Mouse (Mus musculus) bone marrow, adult 2 months (tissue): ENCODE data around the gene Gsk3a. TPM values are rescaled to one million over a fixed set of nuclear protein-coding genes. Genes with fewer than 3 reads are reported as not detected.
A peak's percentile ranks its signal among the peaks of the same experiment; 100 is the strongest.
"Not testable (repeated sequence)": the region's sequence is repeated elsewhere in the genome, so short reads cannot be mapped to it uniquely, and the experiment has no call there.

Experiments
- H3K27ac ChIP-seq: fragments of 200-500 bp; 2 replicates; pipeline ENCODE4 v1.5.1; 2012; ENCODE audit warnings: low read depth, mild to moderate bottlenecking, control low read depth, inconsistent platforms, low read length; ENCODE audit not compliant: control insufficient read depth, poor library complexity, insufficient read depth
- H3K4me1 ChIP-seq: fragments of 200-500 bp; 2 replicates; pipeline ENCODE4 v1.6.1; 2011; ENCODE audit warnings: low read length; ENCODE audit not compliant: control insufficient read depth, insufficient read depth
- H3K4me3 ChIP-seq: fragments of 200-500 bp; replicated peaks from 2 replicates; pipeline ENCODE3; 2011; ENCODE audit warnings: mild to moderate bottlenecking, low read depth, low read length, control low read depth; ENCODE audit not compliant: control insufficient read depth
- CTCF ChIP-seq: fragments of 200-500 bp; IDR thresholded peaks from 2 replicates; pipeline ENCODE4 v1.5.1; 2011; ENCODE audit warnings: low read length, control low read depth; ENCODE audit not compliant: control insufficient read depth, insufficient read depth
- POLR2A ChIP-seq: fragments of 200-500 bp; IDR thresholded peaks from 2 replicates; pipeline ENCODE4 v1.6.1; 2011; ENCODE audit warnings: low read depth, mild to moderate bottlenecking, control low read depth, low read length, borderline replicate concordance; ENCODE audit not compliant: control insufficient read depth
- WGBS: fragments of 180-500 bp; shearing (Covaris S2); methylation state at CpG from one replicate; pipeline ENCODE4 v1.1.7; 2018; 5-methylcytosine and 5-hydroxymethylcytosine counted together
- polyA plus RNA-seq: library from polyadenylated mRNA; stranded (reverse); fragments of >200 nt; gene quantifications from 2 replicates; pipeline ENCODE4 v1.2.4, GENCODE M21; 2011; ENCODE audit warnings: low replicate concordance; ENCODE audit not compliant: missing spikeins, insufficient read depth, insufficient read length

The Gsk3a gene
- polyA plus RNA-seq, 1 experiment: 56.8 TPM

- Histone ChIP-seq H3K4me3 (peak overlapping the region; percentile 27), H3K27ac (peak overlapping the region; percentile 66), H3K4me1 (peaks cover 10% of the 10 kb centered on the region)
- 25% methylated on average over 8 of the region's 8 CpGs for WGBS
- TF ChIP-seq POLR2A: no peak
- peak; percentile 8; the same call in 1 of the 2 replicates for TF ChIP-seq CTCF
Observed at GRCm38 (mm10) chr7:25269545-25270271, 32.1 kb upstream of the Gsk3a start.

- no peak for TF ChIP-seq CTCF
- no peak for TF ChIP-seq POLR2A
- 3% methylated on average over 4 of the region's 4 CpGs for WGBS
- H3K4me1 ChIP-seq: peaks cover 10% of the 10 kb centered on the region
- H3K27ac ChIP-seq: peak overlapping the region; percentile 66
- H3K4me3 ChIP-seq: peak overlapping the region; percentile 82
Observed at GRCm38 (mm10) chr7:25269029-25269428, 31.4 kb upstream of the Gsk3a start.

- peak overlapping the region; percentile 66 for H3K27ac ChIP-seq
- peaks cover 10% of the 10 kb centered on the region for H3K4me1 ChIP-seq
- H3K4me3 ChIP-seq: peak overlapping the region; percentile 82
- WGBS: 1% methylated on average over 7 of the region's 7 CpGs
- TF ChIP-seq POLR2A: no peak
- TF ChIP-seq CTCF: no peak
Observed at GRCm38 (mm10) chr7:25268588-25268987, 30.9 kb upstream of the Gsk3a start.

- under 1% methylated on average over 33 of the region's 33 CpGs for WGBS
- Histone ChIP-seq H3K4me1 (peaks cover 10% of the 10 kb centered on the region), H3K4me3 (peak overlapping the region; percentile 82), H3K27ac (peak overlapping the region; percentile 94)
- 0 out of 2 replicates have a peak, but pooled peaks have one; percentile 7 for TF ChIP-seq CTCF
- peak; percentile 26; the same call in 1 of the 2 replicates for TF ChIP-seq POLR2A
Observed at GRCm38 (mm10) chr7:25267751-25268463, 30.3 kb upstream of the Gsk3a start.

- Histone ChIP-seq H3K4me3 (peak within 1 kb of the TSS; percentile 82), H3K4me1 (peaks cover 10% of the 10 kb centered on the region), H3K27ac (peak within 1 kb of the TSS; percentile 94)
- peak; percentile 57; the same call in 1 of the 2 replicates for TF ChIP-seq POLR2A
- no peak for TF ChIP-seq CTCF
- WGBS: under 1% methylated on average over 29 of the region's 29 CpGs
Observed at GRCm38 (mm10) chr7:25267301-25267750, 29.7 kb upstream of the Gsk3a start, which contains the start of gene Cic. Gene Cic, plus strand, starts transcription at chr7:25267704.

DNA sequence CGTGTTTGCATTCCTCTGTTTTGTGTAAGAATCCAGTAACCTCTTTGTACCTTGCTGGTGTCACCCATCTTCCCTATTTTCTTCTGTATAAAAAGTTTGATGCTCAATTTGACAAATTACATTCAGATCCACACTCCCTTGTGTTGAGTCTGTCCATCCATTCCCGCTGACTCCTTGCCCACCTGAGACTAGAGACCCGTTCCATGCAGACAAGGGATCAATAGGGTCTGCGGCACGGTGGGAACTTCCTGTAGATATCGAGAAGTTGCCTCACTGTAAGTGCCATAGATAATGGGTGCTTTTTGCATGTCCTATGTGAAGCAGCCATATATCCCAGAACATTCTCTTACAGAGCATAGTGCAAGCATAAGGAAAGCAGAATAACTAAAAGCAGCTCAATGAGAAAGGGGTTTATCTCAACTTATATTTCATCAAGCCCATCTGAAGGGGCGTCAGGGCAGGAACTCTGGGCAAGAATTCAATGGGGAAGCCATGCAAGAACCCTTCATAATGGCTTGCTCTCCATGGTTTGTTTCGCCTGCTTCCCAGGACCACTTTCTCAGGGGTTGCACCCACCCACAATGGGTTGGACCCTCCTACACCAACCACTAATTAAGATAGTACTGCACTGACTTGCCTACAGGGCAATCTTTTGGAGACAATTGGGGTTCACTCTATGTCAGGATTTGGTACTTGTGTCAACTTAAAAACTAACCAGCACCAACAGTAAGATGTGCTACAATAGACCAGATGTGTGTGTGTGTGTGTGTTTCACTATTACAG, 28.7 kb upstream of the Gsk3a start:
- WGBS: 80% methylated on average over 8 of the region's 8 CpGs
- Histone ChIP-seq H3K27ac (no peak overlapping the region), H3K4me3 (no peak overlapping the region), H3K4me1 (peaks cover 10% of the 10 kb centered on the region)
- TF ChIP-seq POLR2A: no peak
- TF ChIP-seq CTCF: no peak

DNA sequence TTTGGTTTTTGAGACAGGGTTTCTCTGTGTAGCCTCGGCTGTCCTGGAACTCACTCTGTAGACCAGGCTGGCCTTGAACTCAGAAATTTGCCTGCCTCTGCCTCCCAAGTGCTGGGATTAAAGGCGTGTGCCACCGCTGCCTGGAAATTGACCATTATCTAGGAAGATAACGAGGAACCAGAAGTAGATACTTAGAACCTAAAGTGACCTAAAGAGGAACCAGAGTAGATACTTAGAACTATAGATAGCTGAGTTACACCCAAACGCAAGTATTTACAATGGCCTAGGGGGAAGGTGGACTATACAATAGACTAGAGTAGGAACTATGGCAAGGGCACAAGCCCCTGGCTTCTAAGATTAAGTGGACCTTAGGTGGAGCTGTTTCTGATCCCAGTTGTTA, 28.1 kb upstream of the Gsk3a start:
- 52% methylated on average over 5 of the region's 5 CpGs for WGBS
- H3K4me1 ChIP-seq, H3K4me3 ChIP-seq, H3K27ac ChIP-seq: not testable (repeated sequence)
